Mouse (Mus musculus): ENCODE results near the gene Gm20390. TPM values are rescaled to one million over a fixed set of nuclear protein-coding genes. Genes with fewer than 3 reads are reported as not detected.
A peak's percentile ranks its signal among the peaks of the same experiment; 100 is the strongest.
"Not testable (repeated sequence)": the region's sequence is repeated elsewhere in the genome, so short reads cannot be mapped to it uniquely, and the experiment has no call there.

The Gm20390 gene
- polyA plus RNA-seq, 1 experiment = 49.4 TPM

DNA sequence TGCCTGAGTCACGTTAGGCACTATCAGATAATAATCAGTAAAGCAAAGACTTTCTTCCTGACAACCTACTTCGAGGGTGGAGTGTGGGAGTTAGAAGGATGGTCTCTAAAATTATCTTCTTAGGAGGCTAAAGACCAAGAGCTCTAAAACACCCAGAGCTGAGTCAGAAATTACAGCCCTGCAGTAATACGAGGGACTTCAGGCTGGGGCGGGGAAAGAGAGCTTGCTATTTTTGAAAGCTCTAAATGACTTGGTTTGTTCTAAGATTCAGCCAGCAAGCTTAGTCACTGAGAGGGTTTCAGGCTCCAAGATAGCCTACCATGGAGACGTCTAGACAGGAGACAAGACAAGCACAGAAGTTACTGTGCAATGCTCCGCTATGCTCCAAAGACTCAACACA lies 2.7 kb downstream of the Gm20390 start:
- DNase-seq (ENCODE audit: low spot score) = no peak

DNA sequence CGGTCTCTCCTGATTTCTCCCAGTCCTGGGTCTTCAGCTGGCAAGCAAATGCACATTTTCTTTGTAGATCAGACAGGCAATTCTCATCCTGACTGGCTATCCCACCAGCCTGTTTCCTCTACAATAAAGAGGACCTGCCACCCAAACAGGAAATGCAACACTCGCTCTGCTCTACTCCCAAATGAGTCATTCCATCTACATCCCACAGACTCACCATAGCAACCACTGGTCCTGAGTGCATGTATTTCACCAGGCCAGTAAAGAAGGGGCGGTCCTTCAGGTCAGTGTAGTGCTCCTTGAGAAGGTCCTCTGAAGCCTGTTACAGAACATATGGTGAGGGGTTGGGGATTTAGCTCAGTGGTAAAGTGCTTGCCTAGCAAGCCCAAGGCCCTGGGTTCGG lies 5.1 kb downstream of the Gm20390 start:
- no peak for DNase-seq (ENCODE audit: low spot score)

DNA sequence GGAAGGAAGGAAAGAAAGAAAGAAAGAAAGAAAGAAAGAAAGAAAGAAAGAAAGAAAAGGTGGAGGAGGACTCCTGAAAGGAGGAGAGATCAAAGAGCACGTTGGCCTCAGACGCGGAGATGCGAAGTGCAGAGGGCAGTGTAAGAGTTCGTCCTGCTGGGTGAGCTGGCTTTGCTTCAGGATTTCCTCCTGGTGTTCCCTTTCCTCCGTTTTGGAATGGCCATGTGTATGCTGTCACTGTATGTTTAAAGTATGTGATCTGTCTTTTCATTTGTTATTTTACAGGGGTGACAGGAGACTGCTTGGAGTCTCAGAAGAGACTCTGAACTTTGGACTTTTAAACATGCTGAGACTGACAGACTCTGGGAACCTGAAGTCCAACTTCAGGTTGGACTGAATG lies 6.6 kb downstream of the Gm20390 start:
- no peak for DNase-seq (ENCODE audit: low spot score)

DNA sequence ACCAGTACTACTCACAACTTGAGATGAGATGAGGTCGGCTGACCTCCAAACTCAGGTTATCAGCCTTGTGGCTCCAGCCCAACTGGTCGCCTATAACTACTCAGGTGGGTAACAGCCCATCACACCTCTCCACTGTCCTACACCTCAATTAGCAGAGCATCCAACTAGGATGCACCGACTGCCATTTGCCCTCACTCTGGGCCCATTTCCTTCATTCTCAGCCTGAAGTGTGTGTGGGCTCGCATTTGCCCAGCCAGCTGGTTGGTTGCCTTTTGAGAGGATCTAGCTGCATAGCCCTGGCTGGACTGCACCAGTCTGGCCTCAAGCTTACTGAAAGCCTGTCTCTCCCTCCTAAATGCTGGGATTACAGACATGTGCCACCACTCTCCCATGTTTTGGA lies 10.3 kb downstream of the Gm20390 start:
- DNase-seq (ENCODE audit: low spot score) = no peak

DNA sequence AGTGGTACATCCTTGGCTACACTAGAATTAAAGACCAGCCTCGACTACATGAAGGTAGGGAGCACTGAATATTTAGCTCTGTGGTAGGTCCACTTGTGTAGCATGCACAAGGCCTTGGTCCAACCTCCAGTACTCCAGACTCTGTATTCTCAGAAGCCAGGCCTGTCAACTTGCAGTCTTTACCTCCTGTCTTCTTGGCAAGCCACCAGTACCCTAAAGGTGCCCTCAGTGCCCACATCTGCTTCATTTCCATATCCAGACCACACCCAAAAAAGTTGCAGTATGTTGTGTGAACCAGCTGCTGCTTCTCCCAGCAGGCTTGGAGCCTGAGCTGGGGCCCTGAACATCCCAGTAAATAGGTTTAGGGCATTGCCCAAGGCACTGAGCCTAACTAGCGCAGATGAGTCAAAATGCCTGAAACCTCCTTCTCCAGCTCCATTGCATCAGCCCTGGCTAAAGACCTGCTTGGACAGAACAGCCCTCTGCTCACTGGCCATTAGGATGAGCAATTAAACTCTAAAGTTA lies 11.0 kb downstream of the Gm20390 start:
- DNase-seq (ENCODE audit: low spot score) = no peak

DNA sequence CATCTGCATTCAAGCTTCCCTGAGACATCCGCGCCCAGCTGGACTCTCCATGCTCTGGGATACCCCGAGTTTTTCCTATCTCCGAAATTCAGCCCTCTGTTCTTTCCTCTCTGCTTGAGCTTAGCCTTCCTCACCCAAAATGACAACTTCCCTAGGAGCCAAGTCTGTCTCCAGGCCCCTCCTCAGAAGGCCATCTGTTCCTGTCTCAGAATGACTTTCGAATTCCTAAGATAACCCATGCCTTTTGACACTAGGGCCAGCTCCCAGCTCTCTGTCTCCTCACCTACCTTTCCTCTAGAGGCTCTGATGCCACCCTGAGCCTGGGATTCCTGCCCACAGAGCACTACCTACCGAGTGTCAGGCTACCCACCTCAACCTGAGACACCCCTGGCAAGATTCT lies 11.9 kb downstream of the Gm20390 start, which contains the start of gene Nme2:
TSS of gene Nme2 (minus strand) at position 101 of the 400 bp plus-strand sequence.
- no peak for DNase-seq (ENCODE audit: low spot score)

DNA sequence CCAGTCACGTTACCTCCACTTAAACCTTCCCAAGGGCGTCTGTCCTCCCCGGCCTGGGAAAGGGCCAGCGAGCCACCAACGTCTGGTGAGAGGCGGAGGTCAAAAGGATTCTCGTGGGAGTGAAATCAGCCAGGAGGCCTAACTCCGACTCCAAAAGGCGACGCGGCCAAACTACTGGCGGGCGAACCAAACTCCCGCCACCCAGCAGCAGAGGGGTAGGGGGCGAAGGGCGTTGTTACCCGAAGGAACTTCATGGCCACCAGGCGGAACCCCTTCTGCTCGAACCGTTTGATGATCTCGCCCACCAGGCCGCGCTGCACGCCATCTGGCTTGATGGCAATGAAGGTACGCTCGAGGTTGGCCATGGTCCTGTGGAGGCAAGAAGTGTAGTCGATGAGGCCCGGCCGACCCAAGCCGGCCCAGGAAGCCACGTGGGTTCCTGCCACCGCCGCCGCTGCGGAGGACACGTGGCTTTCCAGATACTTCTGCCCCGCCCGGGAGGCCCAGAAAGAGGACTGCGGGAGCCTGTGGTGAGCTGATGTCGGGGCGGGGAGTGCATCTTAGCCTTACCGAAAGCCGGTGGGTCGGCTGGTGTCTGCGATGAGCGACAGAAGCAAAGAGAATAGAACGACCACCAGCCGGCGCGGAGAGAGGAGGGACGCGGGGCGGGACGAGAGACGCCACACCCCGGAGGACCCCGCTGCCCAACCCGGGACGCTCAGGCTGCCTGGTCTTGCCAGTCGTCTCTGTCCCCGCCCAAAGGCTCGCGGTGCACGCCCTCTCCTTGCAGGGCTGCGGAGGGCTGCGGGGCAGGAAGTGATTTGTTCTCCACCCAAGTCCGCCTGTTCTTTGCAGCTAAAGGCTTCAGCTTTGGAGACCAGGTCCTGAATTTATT lies 12.6 kb downstream of the Gm20390 start:
- DNase-seq (ENCODE audit: low spot score) = peak; percentile 86

DNA sequence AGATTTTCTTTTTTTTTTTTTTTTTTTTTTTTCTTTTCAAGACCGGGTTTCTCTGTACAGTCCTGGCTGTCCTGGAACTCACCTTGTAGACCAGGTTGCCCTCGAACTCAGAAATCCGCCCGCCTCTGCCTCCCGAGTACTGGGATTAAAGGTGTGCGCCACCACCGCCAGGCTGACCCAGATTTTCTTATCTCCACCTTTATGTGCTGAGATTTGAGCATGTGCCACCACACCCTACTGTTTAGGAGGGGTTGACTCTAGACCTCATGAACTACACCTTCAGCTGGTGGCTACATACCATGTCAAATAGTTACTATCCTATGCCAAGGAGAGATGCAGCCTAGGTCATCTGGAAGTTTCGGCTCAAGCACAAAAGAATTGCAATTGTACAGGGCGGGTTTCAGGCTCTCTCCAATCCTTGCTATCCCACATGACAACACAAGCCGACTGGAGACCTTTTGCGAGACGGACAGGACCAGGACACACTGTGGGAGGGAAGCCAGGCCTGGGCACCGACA lies 13.3 kb downstream of the Gm20390 start:
- no peak for DNase-seq (ENCODE audit: low spot score)

DNA sequence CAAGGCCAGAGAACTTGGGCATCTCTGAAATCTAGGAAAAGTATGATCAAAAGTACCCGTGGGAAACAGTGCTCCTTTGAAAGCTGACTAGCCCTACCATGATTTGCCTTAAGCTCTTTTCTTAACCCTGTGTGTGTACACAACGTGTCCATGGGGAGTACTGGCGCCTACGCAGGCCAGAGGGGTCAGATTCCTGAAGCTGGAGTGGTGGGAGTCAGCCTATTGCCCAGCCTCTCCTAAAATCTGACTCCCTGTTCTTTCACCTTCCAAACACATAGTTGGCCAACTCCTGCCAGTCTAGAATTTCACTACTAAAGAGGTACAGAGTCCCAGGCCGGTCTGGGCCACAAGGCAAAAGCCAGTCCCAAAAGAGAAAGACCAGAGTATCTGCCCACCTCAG lies 15.7 kb downstream of the Gm20390 start:
- no peak for DNase-seq (ENCODE audit: low spot score)

DNA sequence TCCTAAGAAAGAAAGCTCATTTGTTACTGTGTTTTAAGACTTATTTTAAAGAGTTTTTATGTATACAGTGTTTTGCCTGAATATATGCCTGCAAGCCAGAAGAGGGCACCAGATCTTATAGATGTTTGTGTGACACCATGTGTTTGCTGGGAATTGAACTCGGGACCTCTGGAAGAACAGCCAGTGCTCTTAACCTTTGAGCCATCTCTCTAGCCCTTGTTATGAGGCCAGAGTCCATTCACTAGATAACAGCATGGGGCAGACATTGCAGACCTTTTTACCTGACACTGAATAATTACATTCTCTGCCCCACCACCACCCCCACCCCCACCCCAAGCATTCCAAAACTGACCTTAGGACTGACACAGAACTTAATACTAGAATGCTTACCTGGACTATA lies 18.0 kb downstream of the Gm20390 start:
- no peak for DNase-seq (ENCODE audit: low spot score)

DNA sequence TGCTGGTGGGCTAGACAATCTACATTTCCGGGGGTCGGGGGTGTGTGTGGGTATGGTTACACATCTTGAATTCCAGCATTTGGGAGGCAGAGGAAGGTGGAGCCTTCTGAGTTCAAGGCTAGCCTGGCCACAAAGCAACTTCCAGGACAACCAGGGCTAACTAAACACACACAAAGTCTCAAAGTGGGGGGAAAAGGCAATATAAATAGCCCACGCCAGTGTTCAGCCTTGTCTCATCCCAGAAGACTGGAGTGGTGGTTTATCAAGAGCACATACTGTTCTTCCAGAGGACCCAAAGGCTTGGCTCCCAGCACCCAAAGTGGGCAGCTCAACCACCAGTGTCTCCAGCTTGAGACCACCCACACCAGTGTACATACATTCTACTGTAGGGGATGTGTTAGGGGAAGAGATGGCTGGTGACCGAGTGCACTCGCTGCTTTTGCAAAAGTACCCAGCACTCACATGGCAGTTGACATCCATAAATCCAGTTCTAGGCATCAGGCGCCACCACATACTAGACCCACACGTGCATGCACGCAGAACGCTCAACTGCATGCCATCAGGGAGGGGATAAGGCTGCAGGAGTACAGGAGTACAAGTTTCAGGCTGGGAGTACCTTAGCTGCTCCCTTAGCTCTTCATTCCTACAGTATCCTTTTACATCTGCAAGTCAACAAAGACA lies 19.1 kb downstream of the Gm20390 start:
- no peak for DNase-seq (ENCODE audit: low spot score)

DNA sequence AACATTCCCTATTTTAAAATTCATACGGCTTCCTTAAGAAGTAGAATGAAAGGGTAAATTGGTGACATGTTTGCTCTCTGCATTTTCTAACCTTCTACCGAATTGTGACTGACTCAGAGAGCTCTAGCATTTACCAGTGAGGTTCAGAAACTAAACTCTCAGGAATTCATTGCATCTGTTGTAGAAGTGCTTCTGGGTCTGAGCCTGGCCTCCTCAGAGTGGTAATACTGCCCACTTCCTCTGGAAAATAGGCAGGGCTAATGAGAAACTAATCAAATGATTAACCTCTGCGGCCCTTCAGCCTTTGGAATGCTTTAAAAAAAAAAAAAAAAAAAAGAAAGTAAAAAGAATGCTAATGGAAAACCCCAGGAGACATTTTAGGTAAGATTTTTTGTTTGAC lies 23.1 kb downstream of the Gm20390 start:
- no peak for DNase-seq (ENCODE audit: low spot score)

DNA sequence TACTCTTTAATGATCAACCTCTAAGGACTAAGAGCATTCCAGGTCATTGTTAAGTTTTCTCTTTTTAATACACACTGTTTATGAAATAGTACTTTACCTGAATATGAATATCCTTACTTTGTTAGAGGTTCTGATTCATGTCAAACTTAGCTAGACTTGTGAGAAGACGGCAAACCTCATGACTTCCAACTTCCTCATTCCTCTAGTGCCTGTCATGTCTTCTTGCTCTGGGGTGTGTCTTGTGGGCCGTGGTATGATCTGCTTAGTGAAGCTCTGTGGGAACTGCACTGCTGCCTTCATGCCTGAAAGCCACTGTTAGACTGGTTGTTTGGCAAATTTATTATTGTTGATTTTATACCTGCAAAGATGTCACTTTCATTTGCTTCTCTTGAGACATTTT lies 27.2 kb downstream of the Gm20390 start:
- DNase-seq (ENCODE audit: low spot score) = no peak

DNA sequence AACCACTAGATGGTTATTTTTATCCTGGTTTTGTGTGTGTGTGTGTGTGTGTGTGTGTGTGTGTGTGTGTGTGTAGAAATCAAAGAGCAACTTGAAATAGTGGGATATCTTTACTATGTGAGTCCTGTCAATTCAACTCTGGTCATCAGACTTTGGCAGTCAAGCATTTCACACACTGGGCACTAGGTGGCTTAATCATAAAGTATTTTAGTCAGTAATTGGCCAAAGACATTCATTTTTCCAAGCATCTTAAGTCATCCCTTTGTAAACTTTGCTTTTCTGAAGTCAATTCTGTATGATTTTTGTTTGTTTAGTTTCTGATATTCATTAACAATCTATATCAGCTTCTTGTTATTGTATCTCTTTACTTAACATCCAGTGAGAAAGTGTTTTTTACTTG lies 39.0 kb downstream of the Gm20390 start:
- no peak for DNase-seq (ENCODE audit: low spot score)

DNA sequence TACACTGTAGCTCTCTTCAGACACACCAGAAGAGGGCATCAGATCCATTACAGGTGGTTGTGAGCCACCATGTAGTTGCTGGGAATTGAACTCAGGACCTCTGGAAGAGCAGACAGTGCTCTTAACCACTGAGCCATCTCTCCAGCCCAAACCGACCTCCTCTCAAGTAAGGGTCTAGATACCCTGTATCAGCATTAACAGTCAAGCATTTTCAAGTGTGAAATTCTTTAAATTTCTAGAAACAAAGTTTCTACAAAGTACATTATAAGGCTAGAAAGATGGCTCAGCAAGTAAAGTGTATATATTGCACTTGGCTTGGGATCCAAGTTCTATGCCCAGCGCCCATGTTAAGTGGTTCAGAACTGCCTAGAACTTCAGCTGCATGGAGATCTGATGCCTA lies 53.1 kb downstream of the Gm20390 start:
- not testable (repeated sequence) for DNase-seq (ENCODE audit: low spot score)

DNA sequence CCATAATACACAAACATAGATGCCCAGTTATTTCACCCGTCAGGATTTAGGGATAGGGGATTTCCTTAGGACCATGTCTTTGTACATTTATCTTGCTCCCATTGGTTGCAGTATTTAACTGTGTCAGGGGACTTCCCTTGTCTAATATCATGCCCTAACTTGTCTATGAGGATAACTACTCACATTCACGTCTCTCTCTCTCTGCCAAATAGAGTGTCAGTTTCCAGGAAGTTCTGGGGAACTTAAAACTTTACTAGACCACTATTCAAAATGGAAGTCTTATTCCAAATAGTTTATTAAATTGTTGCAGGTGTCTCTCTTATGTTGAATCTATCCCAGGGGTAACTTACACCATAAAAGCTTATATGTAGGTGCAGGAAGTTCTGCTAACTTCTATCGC lies 56.5 kb downstream of the Gm20390 start:
- no peak for DNase-seq (ENCODE audit: low spot score)

DNA sequence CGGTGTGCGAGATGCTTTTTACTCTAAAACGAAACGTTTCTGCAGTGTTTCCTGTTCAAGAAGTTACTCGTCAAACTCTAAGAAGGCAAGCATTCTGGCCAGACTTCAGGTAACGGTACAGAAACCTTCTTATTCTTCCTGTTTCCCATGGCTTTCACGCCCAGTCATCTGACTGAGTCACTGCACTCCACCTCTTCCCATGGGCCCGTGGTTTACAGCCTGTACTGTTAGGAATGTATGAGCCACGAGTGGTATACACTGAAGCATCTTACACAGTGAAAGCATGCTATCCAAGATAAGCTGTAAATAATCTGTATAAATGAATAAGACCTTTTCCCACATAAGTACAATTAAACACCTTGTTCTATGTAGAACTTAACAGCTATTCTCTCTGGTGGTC lies 59.3 kb downstream of the Gm20390 start:
- no peak for DNase-seq (ENCODE audit: low spot score)

DNA sequence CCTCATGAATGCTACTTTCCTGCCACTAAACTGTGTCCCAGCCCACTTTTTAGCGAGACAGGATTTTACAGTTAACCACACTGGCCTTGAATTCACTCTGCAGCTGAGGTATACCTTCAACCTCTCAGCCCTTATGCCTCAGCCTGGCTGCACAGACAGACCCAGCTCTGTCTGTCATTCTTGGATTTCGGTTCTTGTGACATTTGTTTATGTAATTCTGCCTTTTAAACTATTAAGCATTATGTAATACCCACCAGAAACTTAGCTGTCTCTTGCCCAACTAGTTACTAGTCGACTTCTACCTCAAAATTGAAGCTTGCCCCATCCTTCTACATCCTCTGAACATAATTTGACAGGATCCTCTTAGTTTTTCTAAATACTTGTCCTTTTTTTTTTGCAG lies 60.3 kb downstream of the Gm20390 start:
- DNase-seq (ENCODE audit: low spot score) = no peak

DNA sequence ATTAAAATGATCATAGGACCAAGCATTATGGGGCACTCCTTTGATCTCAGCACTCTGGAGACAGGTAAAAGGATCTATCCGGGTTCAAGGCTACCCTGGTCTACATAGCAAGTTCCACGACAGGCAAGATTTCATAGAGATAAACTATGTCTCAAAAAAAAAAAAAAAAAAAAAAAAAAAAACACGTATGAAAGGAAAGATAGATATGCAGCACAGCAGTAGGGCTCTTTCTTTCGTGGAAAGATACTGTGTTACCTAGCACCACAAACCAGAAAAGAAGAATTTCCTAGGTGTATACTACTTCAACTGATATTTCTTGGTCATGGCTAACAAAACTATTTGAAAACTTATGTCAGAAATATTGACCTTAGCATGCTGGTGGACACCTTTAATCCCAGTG lies 61.3 kb downstream of the Gm20390 start:
- no peak for DNase-seq (ENCODE audit: low spot score)

All from urinary bladder, adult 2 months (tissue).